Mouse (Mus musculus) cortical plate, adult 2 months (tissue): Measurements from ENCODE around the gene Parp12. TPM values are rescaled to one million over a fixed set of nuclear protein-coding genes. Genes with fewer than 3 reads are reported as not detected.

ENCODE experiments used
- H3K27ac ChIP-seq: fragments of 200-500 bp; 2 replicates; pipeline ENCODE4 v1.5.1; 2012; ENCODE audit warnings: low read length, control low read depth, inconsistent platforms; ENCODE audit not compliant: insufficient read depth
- H3K4me1 ChIP-seq: fragments of 200-500 bp; 2 replicates; pipeline ENCODE4 v1.6.1; 2011; ENCODE audit warnings: low read length; ENCODE audit not compliant: control insufficient read depth, insufficient read depth
- H3K4me3 ChIP-seq: fragments of 200-500 bp; 2 replicates; pipeline ENCODE4 v1.5.1; 2011; ENCODE audit warnings: mild to moderate bottlenecking, low read length, control low read depth; ENCODE audit not compliant: insufficient read depth
- CTCF ChIP-seq: fragments of 200-500 bp; IDR thresholded peaks from 2 replicates; pipeline ENCODE4 v1.5.1; 2011; ENCODE audit warnings: mild to moderate bottlenecking, control low read depth, low read length; ENCODE audit not compliant: insufficient read depth; ENCODE audit errors: extremely low read depth
- POLR2A ChIP-seq: fragments of 200-500 bp; IDR thresholded peaks from 2 replicates; pipeline ENCODE4 v1.6.1; 2011; ENCODE audit warnings: mild to moderate bottlenecking, low read length, control low read depth; ENCODE audit not compliant: insufficient read depth; ENCODE audit errors: extremely low read depth
- polyA plus RNA-seq: library from polyadenylated mRNA; depleted of rRNA; stranded (reverse); fragments of >200 nt; gene quantifications from 2 replicates; pipeline ENCODE4 v1.2.3, GENCODE M21; 2012; rRNA removed

The Parp12 gene
- polyA plus RNA-seq, 1 experiment = 17.1 TPM

DNA sequence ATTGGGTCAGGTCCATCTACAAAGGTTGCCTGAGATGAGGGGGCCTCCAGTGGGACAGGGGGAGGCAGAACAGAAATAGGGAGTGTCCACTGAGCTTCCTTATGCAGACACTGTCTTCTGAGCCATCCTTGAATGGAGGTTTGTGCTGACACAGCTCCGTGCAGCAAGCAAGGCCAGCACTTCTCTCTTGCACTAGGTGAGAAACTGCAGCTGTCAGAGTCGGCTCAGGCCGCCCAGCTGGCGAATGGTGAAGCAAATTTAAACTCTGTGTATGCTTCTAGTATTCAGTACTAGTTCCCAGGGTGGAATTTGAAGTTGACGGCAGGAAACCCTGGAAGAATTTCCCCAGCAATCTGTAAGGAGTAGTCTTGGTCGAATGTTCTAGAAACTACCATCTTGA, 67.3 kb downstream of the Parp12 start:
- Histone ChIP-seq H3K4me3 (no peak overlapping the region), H3K27ac (no peak overlapping the region), H3K4me1 (peaks cover 11% of the 10 kb centered on the region)
- TF ChIP-seq CTCF = no peak
- no peak for TF ChIP-seq POLR2A

DNA sequence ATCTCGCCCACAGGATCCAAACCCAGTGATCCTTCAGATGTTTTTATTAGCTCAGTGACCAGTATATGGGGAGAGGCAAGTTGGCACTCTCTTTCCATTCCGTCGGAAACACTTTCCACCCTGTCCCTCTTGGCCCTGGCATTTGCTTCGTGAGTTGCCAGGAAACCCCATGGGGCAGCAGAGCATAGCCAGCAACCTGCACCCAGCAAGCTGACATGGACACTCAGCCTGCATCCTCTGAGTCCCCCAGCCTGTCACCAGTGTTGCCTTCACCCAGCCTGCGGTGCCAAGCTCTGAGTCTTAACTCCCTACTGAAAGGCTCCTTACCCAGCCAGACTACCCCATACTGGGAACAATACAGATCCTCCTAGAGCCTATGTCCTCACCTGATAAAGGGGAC, 69.0 kb downstream of the Parp12 start:
- TF ChIP-seq CTCF = no peak
- no peak for TF ChIP-seq POLR2A
- Histone ChIP-seq H3K4me3 (no peak overlapping the region), H3K4me1 (peaks cover 9% of the 10 kb centered on the region), H3K27ac (no peak overlapping the region)

- no peak for TF ChIP-seq CTCF
- Histone ChIP-seq H3K4me3 (no peak overlapping the region), H3K27ac (no peak overlapping the region), H3K4me1 (peaks cover 3% of the 10 kb centered on the region)
Measured at GRCm38 (mm10) chr6:39040451-39040850, 77.7 kb downstream of the Parp12 start.

Other genes starting within 250 kb of the Parp12 start
- gene Tbxas1, start 242.9 kb downstream of the Parp12 start, polyA plus RNA-seq = 2.7 and 3.0 TPM in 2 replicates
- 22.1 and 26.9 TPM in 2 replicates for gene Hipk2, start 242.2 kb downstream of the Parp12 start, polyA plus RNA-seq
- gene Kdm7a, start 88.4 kb upstream of the Parp12 start, polyA plus RNA-seq = 12.3 and 13.1 TPM in 2 replicates